Mouse (Mus musculus): Measurements from ENCODE around the gene Rps28. TPM values are rescaled to one million over a fixed set of nuclear protein-coding genes. Genes with fewer than 3 reads are reported as not detected.

The Rps28 gene
- total RNA-seq, 1 experiment from 2014 or later, result 2,029 TPM

GRCm38 (mm10) chr17:33782067-33782466, 42.3 kb downstream of the Rps28 start:
- no peak for ATAC-seq (replicated peaks in 1 of 2; ENCODE audit: insufficient read depth in 1 of 2, low FRiP score in 2 of 2, low TSS enrichment in 1 of 2, low read depth in 1 of 2, poor library complexity in 2 of 2, severe bottlenecking in 2 of 2)

GRCm38 (mm10) chr17:33781124-33781977, 43.0 kb downstream of the Rps28 start, which contains the start of gene Angptl4:
Gene Angptl4, minus strand, starts transcription at chr17:33781830.
- peak; percentile 71 to 74 for ATAC-seq (replicated peaks in 1 of 2; ENCODE audit: insufficient read depth in 1 of 2, low FRiP score in 2 of 2, low TSS enrichment in 1 of 2, low read depth in 1 of 2, poor library complexity in 2 of 2, severe bottlenecking in 2 of 2)

- peak in 1 of 2 experiments; percentile 40; a peak in 1 of 4 replicates for ATAC-seq (replicated peaks in 1 of 2; ENCODE audit: insufficient read depth in 1 of 2, low FRiP score in 2 of 2, low TSS enrichment in 1 of 2, low read depth in 1 of 2, poor library complexity in 2 of 2, severe bottlenecking in 2 of 2)
These were observed 43.9 kb downstream of the Rps28 start for GRCm38 (mm10) chr17:33780431-33780830.

- ATAC-seq (replicated peaks in 1 of 2; ENCODE audit: insufficient read depth in 1 of 2, low FRiP score in 2 of 2, low TSS enrichment in 1 of 2, low read depth in 1 of 2, poor library complexity in 2 of 2, severe bottlenecking in 2 of 2), result no peak
These were observed 44.4 kb downstream of the Rps28 start for GRCm38 (mm10) chr17:33779967-33780295.

- ATAC-seq (replicated peaks in 1 of 2; ENCODE audit: insufficient read depth in 1 of 2, low FRiP score in 2 of 2, low TSS enrichment in 1 of 2, low read depth in 1 of 2, poor library complexity in 2 of 2, severe bottlenecking in 2 of 2), result no peak
These were observed 44.9 kb downstream of the Rps28 start for GRCm38 (mm10) chr17:33779271-33779966.

- ATAC-seq (replicated peaks in 1 of 2; ENCODE audit: insufficient read depth in 1 of 2, low FRiP score in 2 of 2, low TSS enrichment in 1 of 2, low read depth in 1 of 2, poor library complexity in 2 of 2, severe bottlenecking in 2 of 2), result no peak
These were observed 49.1 kb downstream of the Rps28 start for GRCm38 (mm10) chr17:33775287-33775686.

GRCm38 (mm10) chr17:33774573-33775155, 49.7 kb downstream of the Rps28 start:
- no peak for ATAC-seq (replicated peaks in 1 of 2; ENCODE audit: insufficient read depth in 1 of 2, low FRiP score in 2 of 2, low TSS enrichment in 1 of 2, low read depth in 1 of 2, poor library complexity in 2 of 2, severe bottlenecking in 2 of 2)

- no peak for ATAC-seq (replicated peaks in 1 of 2; ENCODE audit: insufficient read depth in 1 of 2, low FRiP score in 2 of 2, low TSS enrichment in 1 of 2, low read depth in 1 of 2, poor library complexity in 2 of 2, severe bottlenecking in 2 of 2)
These were observed 50.3 kb downstream of the Rps28 start for GRCm38 (mm10) chr17:33773871-33774572.

- no peak for ATAC-seq (replicated peaks in 1 of 2; ENCODE audit: insufficient read depth in 1 of 2, low FRiP score in 2 of 2, low TSS enrichment in 1 of 2, low read depth in 1 of 2, poor library complexity in 2 of 2, severe bottlenecking in 2 of 2)
These were observed 50.9 kb downstream of the Rps28 start for GRCm38 (mm10) chr17:33773426-33773825.

GRCm38 (mm10) chr17:33771617-33772016, 52.7 kb downstream of the Rps28 start:
- no peak for ATAC-seq (replicated peaks in 1 of 2; ENCODE audit: insufficient read depth in 1 of 2, low FRiP score in 2 of 2, low TSS enrichment in 1 of 2, low read depth in 1 of 2, poor library complexity in 2 of 2, severe bottlenecking in 2 of 2)

Other genes with a start within 250 kb of the Rps28 start
- gene Zfp414, start 195.5 kb downstream of the Rps28 start, total RNA-seq (2017), result 19.2 and 19.3 TPM in 2 replicates
- gene Pram1, start 186.5 kb downstream of the Rps28 start, total RNA-seq (2017), result 2.7 and 3.0 TPM in 2 replicates
- 275 and 543 TPM in 2 replicates for gene Hnrnpm, start 137.7 kb downstream of the Rps28 start, total RNA-seq (2017)
- 20.5 and 28.7 TPM in 2 replicates for gene March2, start 105.9 kb downstream of the Rps28 start, total RNA-seq (2017)
- gene Rab11b, start 64.0 kb downstream of the Rps28 start, total RNA-seq (2017), result 31.6 and 49.3 TPM in 2 replicates
- 5.6 and 6.6 TPM in 2 replicates for gene Angptl4, start 42.7 kb downstream of the Rps28 start, total RNA-seq (2017)
- 7.6 and 12.8 TPM in 2 replicates for gene Kank3, start 14.0 kb downstream of the Rps28 start, total RNA-seq (2017)
- gene Ndufa7, start within 50 bp of the Rps28 start, total RNA-seq (2017), result 123 and 126 TPM in 2 replicates
- 11.3 and 22.1 TPM in 2 replicates for gene Cd320, start 18.5 kb upstream of the Rps28 start, total RNA-seq (2017)
- gene Gm7029, start 49.3 kb upstream of the Rps28 start, total RNA-seq (2017), result not detected in 2 replicates
- 24.7 and 37.6 TPM in 2 replicates for gene Kifc1, start 66.1 kb upstream of the Rps28 start, total RNA-seq (2017)
- gene Platr17, start 80.6 kb upstream of the Rps28 start, total RNA-seq (2017), result 3.3 and 4.4 TPM in 2 replicates
- gene Daxx, start 84.9 kb upstream of the Rps28 start, total RNA-seq (2017), result 26.5 and 27.7 TPM in 2 replicates
- 71.1 and 79.8 TPM in 2 replicates for gene Tapbp, start 91.3 kb upstream of the Rps28 start, total RNA-seq (2017)
- gene Zbtb22, start 91.3 kb upstream of the Rps28 start, total RNA-seq (2017), result 20.4 and 21.4 TPM in 2 replicates
- gene Rgl2, start 105.0 kb upstream of the Rps28 start, total RNA-seq (2017), result 36.6 and 57.1 TPM in 2 replicates
- 89.1 and 115 TPM in 2 replicates for gene Pfdn6, start 115.8 kb upstream of the Rps28 start, total RNA-seq (2017)
- 34.8 and 57.1 TPM in 2 replicates for gene Wdr46, start 116.1 kb upstream of the Rps28 start, total RNA-seq (2017)
- 3.1 and 7.3 TPM in 2 replicates for gene B3galt4, start 126.9 kb upstream of the Rps28 start, total RNA-seq (2017)
- 18.1 and 19.1 TPM in 2 replicates for gene Vps52, start 131.2 kb upstream of the Rps28 start, total RNA-seq (2017)
- gene Rps18, start 131.4 kb upstream of the Rps28 start, total RNA-seq (2017), result 1,150 and 1,883 TPM in 2 replicates
- gene H2-K1, start 175.8 kb upstream of the Rps28 start, total RNA-seq (2017), result 1,467 and 1,957 TPM in 2 replicates
- 10.6 and 15.7 TPM in 2 replicates for gene Ring1, start 200.1 kb upstream of the Rps28 start, total RNA-seq (2017)
- 81.8 and 89.3 TPM in 2 replicates for gene H2-Ke6, start 203.5 kb upstream of the Rps28 start, total RNA-seq (2017)
- 60.8 and 96.9 TPM in 2 replicates for gene Slc39a7, start 207.1 kb upstream of the Rps28 start, total RNA-seq (2017)
- 41.2 and 51.3 TPM in 2 replicates for gene Rxrb, start 207.2 kb upstream of the Rps28 start, total RNA-seq (2017)
- 2.4 and 2.9 TPM in 2 replicates for gene Col11a2, start 214.9 kb upstream of the Rps28 start, total RNA-seq (2017)

Data from hematopoietic stem cell, adult 5-6 weeks (primary cell).